Mouse (Mus musculus) right cerebral cortex, postnatal 10 days (tissue): Measurements from ENCODE around the gene Setd1a.

Source experiments
- DNase-seq, 2 experiments: peaks; one replicate each; pipeline ENCODE4 v3.0.0; 2021; ENCODE audit warnings: low spot score in 2 of 2

The Setd1a gene

DNA sequence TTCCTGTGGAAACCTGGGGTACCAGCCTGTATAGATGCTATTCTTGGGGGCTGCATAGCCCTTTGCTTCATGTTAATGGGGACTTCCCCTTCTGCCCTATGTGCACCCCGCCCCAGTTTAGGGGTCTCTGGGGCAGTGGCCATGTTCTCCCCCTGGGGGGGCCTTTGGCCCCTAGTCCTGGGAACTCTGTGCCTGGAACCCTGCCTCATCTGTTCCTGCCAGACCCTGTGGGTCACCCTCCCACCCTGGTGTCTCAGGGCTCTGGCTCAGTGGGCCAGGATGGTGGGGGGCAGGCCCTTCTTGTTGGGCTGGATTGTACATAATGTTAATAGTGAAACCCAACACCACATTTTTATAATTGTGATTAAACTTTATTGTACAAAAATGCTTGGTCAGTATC, 23.3 kb downstream of the Setd1a start:
- DNase-seq, result peak in 1 of 2 experiments; percentile 44

DNA sequence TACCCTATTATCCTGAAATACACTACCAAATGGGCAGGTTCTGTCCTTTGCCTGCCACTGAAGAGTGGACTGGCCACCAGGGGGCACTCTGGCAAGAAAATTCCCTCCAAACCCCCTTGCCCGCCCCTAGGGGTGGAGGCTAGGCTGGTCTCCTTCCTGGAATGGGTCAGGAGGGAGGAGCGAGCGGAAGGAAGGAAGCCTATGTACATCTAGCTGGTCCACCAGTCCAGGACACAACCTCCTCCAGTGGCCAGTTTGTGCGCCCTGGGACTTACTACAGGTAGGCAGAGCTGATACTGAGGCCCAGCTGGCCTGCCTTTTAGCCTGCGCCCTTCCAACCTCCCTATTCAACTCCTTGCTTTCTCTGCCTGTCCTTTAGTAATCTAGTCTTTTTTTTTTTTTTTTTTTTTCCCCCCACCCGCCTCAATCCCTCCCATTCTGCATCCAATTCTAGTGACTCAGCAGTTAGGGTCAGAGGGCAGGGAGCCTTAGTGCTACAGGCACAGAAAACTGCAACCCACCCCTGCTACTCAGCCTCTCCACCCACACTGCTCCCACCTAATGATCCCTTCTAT, 24.1 kb downstream of the Setd1a start, which contains the start of gene Hsd3b7:
Hsd3b7 (plus strand) TSS at position 170 of the 575 bp plus-strand sequence.
- DNase-seq, result peak; percentile 88 to 91

DNA sequence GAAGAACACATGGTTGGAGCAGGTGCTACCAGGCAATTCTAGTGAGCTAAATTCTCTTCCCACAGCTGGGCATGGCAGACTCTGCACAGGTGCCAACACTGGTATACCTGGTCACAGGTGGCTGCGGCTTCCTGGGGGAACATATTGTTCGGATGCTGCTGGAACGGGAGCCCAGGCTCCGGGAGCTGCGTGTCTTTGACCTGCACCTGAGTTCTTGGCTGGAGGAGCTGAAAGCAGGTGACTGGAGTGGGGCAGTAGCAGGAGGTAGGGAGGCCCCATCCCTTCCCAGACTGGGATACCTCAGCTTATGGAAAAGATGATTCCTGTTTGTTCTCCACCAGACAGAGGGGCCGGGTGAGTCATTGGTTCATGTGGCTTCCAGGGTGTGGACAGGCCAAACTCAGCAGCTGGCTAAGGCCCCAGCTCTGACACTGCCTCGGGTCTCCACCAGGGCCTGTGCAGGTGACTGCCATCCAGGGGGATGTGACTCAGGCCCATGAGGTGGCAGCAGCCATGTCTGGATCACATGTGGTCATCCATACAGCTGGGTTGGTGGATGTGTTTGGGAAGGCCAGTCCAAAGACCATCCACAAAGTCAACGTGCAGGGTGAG, 24.6 kb downstream of the Setd1a start:
- DNase-seq, result peak in 1 of 2 experiments; percentile 57

DNA sequence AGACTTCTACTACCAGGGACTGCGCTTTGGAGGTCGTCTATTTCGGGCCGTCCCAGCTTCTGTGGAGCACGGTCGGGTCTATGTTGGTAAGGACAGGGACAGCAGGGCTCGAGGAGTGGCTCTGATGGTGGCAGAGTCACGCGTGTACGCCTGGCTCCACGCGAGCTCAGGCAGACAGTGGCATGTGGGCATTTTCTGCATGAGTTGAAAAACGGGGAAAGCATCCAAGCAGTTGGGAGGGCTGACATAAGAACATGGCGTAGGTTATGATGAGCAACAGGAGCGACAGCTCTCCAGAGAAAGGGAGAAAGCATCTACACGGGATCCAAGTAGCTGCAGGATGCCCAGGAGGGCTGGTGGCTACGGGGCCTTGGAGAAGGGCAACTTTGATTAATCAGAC, 25.8 kb downstream of the Setd1a start:
- peak in 1 of 2 experiments; percentile 54 for DNase-seq

DNA sequence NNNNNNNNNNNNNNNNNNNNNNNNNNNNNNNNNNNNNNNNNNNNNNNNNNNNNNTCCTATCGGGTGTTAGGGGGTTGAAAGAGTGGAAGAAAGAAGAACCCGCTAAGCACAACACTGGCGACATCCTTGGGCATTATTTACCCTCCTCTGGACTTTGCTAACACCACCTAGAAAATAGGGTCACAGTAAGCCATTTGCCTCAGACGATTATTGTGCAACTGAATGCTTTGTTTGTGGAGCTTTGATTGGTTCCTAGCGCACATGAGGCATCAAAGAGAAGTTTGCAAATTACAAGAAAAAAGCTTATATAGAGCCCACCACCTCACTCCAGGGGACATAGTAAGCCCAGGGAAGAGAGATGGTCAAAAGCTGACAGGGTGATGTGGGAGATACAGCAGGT, 32.4 kb downstream of the Setd1a start:
- no peak for DNase-seq

DNA sequence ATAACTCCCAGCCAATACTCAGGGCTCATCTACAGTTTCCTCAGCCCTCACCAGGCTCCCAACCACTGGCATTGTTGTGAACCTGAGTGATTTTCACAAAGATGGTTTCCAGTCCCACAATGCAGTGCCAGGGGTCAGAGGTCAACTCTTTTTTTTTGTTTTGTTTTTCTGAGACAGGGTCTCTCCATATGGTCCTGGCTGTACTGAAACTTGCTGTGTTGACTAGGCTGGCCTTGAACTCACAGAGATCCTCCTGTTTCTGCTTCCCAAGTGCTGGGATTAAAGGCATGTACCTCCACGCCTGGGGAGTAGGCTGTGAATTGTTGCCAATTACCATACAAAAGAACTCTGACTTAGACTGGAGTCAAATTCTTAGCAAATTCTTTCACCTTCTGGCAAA, 33.4 kb downstream of the Setd1a start:
- DNase-seq, result no peak

DNA sequence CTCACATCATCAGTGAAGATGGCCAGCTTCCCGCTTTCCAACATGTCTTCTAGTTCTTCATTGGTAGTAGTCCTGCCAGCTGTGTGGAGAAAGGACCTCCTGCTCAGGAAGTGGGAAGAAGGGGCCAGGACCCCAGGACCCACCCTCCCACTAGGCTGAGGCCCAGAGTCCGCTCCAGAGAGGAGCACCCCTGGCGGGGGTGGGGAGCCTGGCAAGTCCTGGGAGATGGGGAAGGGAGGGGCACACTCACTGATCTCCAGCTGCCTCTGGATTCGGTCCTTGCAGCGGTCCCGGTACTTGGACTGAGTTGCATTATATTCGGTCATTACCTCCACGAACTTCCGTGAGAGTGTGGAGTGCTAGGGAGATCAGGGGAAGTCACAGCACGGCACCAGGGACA, 34.2 kb downstream of the Setd1a start:
- no peak for DNase-seq

DNA sequence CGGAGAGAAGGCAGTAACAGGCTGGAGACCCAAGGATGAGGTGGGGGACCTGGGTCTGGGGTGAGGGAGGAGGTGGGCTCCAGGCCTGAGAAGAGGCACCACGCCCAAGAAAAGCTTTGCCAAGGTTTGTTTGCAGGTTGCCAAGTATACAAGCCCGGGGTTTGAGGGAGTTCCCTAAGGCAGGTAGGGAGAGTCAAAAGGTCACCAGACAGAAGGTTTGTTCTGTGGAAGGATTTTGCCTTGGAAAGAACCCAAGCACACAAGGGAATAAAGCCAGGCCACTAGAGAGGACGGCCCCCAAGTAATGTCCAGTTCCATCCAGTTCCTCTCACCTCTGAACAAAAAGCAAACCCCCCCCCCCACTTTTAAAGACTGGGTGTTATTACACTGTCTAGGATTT, 34.8 kb downstream of the Setd1a start:
- no peak for DNase-seq

DNA sequence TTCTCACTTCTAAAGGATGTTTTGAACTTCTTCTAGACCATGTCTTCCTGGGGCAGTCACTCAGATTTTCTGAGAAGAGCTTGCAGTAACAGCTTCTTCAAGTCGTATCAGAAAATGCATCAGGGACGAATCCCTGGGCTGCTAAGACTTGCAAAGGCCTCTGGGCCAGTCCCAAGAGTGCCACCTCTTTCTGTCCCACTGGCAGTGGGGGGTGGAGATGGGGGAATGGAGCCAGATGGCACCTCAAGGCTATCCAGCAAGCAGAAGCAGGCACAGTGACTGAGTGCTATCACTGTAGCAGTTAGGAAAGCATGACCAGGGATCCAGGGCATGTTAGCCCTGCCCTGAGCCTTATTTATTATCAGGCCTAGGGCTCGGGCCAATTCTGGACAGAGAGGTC, 35.8 kb downstream of the Setd1a start:
- no peak for DNase-seq

DNA sequence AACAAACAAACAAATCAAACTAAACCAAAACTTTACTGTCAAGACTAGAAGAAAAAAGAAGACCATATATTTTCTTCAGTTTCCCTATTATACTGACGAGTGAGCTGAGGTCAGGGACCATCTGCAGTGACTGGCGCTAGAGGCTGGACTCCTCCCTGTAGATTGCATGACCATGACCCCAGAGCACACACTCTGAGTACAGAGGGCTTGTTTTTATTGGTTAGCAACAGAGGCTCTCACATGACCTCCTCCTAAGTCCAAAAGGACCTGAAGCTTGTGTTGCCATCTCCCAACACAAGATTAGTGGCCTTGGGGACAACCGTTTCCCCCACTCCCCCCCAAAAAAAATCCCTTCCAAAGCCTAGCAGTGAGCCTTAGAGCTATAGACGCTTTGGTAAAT, 37.4 kb downstream of the Setd1a start:
- DNase-seq, result no peak

DNA sequence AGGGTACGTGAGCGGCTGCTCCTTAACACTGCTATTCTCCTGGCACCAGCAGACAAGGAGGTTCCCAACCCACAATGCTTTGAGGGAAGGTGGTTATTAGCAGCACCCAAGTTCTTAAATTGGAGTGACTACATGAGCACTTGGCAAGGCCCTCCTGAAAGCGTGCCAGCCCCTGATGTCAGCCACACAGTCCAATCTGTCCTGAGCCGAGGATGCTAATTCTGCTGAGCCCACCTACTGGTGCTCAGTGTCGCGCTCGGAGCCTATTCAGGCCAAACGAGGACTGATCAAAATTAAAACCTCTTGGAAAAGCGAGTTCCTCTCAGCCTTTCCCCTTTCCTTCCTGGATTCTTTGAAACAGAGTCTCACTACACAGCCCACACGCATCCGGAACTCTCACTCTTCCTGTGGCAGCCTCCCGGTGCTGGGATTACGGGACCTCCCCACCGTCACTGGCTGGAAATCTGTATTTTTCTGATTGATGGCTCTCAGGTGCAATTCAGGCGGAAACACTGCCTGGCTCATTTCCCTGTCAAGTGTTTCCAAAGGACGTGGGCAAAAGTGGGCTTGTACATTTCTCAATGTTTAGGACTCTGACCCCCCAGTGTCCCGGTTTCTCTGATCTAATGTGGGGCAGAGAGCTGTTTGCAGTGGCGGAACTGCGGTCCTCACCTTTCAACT, 37.9 kb downstream of the Setd1a start:
- peak; percentile 85 to 88 for DNase-seq

DNA sequence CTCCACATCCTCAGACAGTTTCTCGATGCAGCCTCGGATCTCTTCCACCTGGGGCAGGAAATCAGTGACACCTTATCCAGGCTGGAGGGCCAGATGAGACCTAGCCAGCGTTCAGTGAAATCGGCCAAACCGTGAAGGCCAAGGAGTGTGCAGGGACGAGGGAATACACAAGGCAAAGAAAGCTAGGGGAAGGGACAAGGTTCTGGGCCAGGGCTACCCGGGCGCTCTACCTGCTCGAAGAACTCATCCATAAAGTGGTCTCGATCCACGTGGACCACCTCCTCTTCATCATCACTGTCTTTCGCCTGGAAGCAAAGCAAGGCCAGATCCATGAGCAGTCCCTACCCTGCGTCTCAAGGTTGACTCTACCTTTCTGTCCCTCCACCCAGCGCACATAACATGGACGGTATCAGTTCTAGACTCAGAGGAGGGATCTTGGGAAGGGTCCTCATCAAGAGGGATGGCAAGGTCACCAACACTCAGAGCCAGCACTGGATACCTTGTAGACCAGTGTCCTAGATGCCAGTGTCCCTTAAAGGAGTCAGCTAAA, 38.7 kb downstream of the Setd1a start:
- peak in 1 of 2 experiments; percentile 30 for DNase-seq

DNA sequence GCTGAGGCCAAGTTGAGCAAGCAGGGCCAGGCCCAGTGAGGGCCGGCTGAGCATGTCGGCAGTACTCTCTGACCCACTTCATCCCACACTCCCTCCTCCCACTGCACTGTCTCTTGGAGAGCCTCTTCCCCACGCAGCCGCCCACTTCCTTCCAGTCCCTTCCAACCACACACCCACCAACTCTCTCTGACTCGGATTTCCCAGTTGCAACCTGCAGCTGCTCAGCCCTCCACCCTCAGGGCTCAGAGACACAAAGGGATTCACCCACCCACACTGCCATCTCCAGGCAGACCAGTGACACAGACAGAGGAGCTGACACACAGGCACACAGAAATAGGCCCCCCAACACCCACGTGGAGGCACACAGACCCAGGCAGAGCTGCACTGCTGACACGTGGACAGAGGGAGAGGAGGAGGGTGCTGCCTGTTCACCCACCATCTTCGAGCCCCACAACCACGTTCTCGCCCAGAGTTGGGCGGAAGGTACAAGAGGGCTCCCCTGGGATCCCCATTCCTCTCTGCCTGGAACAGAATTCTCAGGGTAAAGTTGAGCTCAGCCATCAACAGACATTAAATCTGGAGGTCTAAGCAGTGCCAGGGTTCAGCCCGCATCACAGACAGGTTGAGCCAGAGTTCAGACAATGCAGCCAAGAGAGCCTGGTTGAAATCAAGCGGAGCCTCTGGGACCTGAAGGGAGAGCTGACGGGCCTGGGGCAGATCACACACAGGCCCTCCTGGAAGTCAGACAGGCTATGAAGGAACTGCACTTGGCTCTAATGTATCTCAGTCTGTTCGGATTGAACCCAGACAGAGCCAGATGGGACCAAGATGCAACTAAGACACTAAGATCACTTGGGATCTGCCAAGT, 39.7 kb downstream of the Setd1a start:
- peak; percentile 72 to 85 for DNase-seq

DNA sequence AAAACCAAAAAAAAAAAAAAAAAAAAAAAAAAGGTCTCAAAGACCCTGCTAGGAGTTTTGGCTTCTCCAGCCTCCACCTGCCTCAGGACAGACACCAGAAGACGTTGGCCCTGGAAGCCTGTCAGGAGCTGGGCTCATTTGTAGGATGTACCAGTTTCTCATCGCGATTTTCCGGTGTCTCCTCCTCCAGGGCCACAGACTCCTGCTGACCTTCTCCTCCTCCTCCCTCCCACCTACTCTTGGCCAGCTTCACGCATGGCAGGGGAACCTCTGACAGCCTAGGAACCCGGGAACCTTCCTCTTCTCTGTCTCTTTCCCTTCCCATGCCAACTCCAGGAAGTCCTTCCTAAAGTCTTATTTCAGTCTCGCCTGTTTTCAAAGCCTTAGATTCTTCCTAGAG, 40.6 kb downstream of the Setd1a start:
- peak in 1 of 2 experiments; percentile 27 for DNase-seq

DNA sequence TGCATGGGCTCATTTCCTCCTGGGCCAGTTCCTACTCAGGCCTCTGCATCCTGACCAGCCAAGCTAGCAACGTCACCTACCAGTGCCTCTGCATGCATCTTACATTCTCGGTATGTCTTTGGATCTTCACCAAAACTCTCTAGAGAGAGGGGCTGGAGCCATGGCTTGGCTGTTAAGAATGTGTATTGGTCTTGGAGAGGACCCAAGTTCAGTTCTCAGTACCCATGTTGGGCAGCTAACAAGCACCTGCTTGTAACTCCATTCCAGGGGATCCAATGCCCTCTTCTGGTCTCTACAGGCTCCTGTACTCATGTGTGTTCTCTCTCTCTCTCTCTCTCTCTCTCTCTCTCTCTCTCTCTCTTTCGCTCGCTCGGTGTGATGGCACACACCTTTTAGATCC, 41.3 kb downstream of the Setd1a start:
- no peak for DNase-seq

DNA sequence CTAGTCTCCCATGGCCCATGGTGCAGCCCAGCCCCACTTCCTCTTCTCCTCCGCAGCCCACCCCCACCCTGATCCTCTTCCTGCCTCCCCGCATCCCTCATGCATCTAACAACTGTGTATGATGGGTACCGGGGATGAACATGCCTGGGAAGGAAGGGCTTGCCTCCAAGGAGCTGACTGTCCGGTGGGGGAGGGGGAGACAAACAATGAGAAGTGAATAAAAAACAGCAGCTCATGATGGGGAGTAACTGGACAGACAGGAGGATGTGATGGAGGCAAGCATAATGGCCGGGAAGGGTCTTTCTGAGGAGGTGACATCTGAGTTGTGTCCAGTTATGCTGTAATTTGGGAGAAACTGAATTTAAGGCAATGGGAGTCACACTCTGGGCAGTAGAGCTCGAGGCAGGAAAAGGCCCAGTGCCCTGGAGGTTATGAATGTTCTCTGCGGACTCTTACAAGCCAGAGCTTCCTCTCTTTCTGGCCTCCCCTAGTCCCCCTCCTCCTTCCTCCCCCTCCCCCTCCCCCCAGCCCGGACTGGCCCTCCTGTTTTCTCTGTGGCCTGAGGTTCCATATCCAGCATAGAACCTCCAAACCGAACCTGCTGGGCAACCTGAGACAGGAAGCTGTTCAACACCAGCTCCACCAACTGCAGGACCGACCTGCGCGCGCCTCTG, 44.5 kb downstream of the Setd1a start:
- DNase-seq, result no peak

DNA sequence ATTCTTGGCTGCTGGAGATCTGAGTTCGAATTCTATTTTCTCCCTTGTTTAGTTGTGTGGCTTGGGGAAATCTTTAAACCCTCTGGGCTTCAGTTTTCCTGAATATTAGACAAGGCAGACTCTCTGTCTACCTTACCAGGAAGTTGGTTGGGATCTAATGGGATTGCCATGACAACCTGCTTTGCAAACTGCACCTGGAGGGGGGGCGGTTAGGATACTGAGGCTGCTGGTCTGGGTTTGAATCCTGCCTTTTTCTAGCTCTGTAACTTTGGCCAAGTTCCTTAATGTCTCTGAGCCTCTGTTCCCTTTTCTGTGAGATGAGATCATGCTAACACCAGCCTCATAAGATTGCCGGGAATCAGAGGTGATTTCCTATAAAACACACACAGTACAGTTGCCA, 46.0 kb downstream of the Setd1a start:
- no peak for DNase-seq

DNA sequence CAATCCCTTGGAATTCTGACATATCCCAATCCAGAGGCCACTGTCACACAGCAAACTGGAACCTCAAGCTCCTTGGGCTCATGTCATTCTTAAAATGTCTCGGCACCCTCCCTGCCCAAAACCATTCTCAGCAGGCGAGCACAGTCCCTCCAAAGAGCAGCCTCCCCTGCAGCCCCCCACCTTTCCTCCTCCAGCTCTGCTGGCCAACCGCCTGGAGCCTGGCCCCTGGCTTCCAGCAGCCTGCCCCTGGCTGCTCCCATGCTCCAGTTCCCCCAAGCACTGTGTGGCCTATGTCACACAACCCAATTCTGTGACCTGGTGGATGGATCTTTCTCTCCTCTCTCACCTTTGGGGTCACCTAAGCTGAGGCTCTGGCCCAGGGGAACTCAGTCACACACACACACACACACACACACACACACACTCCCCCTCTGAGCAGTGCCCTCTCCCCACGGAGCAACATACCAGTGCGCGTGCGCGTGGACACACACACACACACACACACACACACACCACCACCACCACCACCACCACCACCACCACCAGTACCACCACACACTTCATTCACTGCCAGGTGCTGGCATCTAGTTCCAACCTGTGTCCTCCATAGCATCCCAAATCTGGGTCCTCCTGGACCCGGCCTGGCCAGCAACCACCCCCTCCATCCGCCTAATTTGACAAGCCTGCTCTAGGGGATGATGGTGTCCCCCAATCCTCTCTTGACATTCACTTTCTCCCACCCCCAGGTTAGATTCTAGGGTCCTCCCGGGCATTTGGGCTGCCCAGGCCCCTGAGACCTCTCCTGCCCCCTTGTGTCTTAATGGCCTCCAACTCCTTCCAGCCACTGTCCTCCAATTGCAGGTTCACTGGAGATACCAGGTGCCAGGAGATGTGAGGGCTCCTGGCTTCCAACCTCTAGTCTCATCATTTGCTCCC, 47.0 kb downstream of the Setd1a start:
- peak in 1 of 2 experiments; percentile 59 for DNase-seq

DNA sequence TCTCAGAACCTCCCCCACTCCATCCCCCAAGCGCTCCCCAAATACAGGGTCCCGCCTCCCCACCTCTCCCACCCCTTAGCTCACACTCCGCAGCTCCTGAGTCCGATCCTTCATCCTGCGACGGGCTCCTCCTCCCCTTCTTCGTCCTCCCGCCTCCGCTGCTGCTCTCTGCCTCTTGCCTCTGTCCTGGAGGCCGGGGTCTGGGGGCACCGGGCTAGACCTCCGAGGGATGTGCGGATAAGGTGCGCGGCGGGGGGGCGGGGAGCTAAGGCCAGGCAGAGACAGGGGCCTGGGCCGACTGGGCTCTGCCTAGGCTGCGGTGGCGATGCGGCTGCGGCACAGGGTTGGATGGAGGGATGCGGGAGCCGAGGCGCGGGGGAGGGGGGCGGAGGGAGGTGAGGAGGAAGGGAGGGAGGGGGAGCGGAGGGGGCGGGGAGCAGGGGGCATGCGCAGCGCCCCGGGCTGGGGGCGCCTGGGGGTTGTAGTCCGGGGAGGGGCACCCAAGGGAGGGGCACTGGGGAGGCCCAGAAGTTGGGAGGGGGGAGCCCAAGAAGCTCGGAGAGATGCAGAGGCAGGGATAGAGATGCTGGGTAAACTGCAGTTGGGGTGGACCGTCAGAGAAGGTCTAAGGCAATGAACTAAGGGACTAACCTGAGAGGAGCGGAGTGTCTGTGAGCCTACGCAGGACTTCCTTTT, 47.9 kb downstream of the Setd1a start, which contains the start of the genes Stx4a and Stx1b:
Stx4a (plus strand) TSS at position 119 of the 696 bp plus-strand sequence.
Stx1b (minus strand) TSS at position 374 of the 696 bp plus-strand sequence.
- DNase-seq, result peak; percentile 85 to 89
